Mouse (Mus musculus) stomach, embryonic 16.5 days (tissue): ENCODE measurements at regions not wholly inside any gene's neighbourhood (a gene's known extent, or its start where the extent isn't known, plus 50 kb on each side); places are given as distances from the start of the nearest gene placed in this dataset.

Experiments used
- ATAC-seq: fragments of 200-750 bp; cut with Nextera tagmentation; 2 replicates; pipeline ENCODE4 v1.8.0; 2017; ENCODE audit warnings: moderate number of reproducible peaks, moderate TSS enrichment; ENCODE audit not compliant: insufficient read depth, low FRiP score
- H3K27ac ChIP-seq: fragments of 300-500 bp; sonication (generic); 2 replicates; pipeline ENCODE4 v1.5.1; 2014; ENCODE audit warnings: low read length
- H3K27me3 ChIP-seq: fragments of 300-500 bp; sonication (generic); 2 replicates; pipeline ENCODE4 v1.6.1; 2014; ENCODE audit warnings: low read length, control low read depth, mixed read lengths; ENCODE audit not compliant: control insufficient read depth, insufficient read depth
- H3K36me3 ChIP-seq: fragments of 300-500 bp; sonication (generic); 2 replicates; pipeline ENCODE4 v1.6.1; 2014; ENCODE audit warnings: low read length; ENCODE audit not compliant: control insufficient read depth, insufficient read depth
- H3K4me1 ChIP-seq: fragments of 300-500 bp; sonication (generic); 2 replicates; pipeline ENCODE4 v1.6.1; 2014; ENCODE audit warnings: low read length, control low read depth, mixed read lengths; ENCODE audit not compliant: control insufficient read depth, insufficient read depth
- H3K4me2 ChIP-seq: fragments of 300-500 bp; sonication (generic); 2 replicates; pipeline ENCODE4 v1.6.1; 2014; ENCODE audit warnings: low read depth, low read length, mixed read lengths
- H3K4me3 ChIP-seq: fragments of 300-500 bp; sonication (generic); replicated peaks from 2 replicates; pipeline ENCODE4 v1.5.1; 2014; ENCODE audit warnings: mild to moderate bottlenecking, low read length
- H3K9ac ChIP-seq: fragments of 300-500 bp; sonication (generic); 2 replicates; pipeline ENCODE4 v1.6.1; 2014; ENCODE audit warnings: low read length
- H3K9me3 ChIP-seq: fragments of 300-500 bp; sonication (generic); replicated peaks from 2 replicates; pipeline ENCODE4 v1.6.1; 2016; ENCODE audit warnings: low read length, control low read depth; ENCODE audit not compliant: control insufficient read depth
- WGBS: fragments of 180-500 bp; shearing (Covaris S2); extraction: QIAGEN DNeasy Blood & Tissue Kit; methylation state at CpG from one replicate; pipeline ENCODE4 v1.1.7; 2014; 5-methylcytosine and 5-hydroxymethylcytosine counted together

- H3K4me2 ChIP-seq = no peak overlapping the region
- H3K27me3 ChIP-seq = no peaks in the 10 kb centered on the region
- H3K27ac ChIP-seq = no peak overlapping the region
- H3K4me1 ChIP-seq = peaks cover 16% of the 10 kb centered on the region; the same call in 1 of the 2 replicates
- no peak for ATAC-seq
- no peak overlapping the region for H3K4me3 ChIP-seq
- WGBS = 63% methylated on average over 2 of the region's 2 CpGs
- no peaks in the 10 kb centered on the region for H3K9me3 ChIP-seq
- no peaks in the 10 kb centered on the region for H3K36me3 ChIP-seq
- H3K9ac ChIP-seq = no peak overlapping the region
These were observed 115.8 kb upstream of the Serp2 start for GRCm38 (mm10) chr14:76672442-76672841.

DNA sequence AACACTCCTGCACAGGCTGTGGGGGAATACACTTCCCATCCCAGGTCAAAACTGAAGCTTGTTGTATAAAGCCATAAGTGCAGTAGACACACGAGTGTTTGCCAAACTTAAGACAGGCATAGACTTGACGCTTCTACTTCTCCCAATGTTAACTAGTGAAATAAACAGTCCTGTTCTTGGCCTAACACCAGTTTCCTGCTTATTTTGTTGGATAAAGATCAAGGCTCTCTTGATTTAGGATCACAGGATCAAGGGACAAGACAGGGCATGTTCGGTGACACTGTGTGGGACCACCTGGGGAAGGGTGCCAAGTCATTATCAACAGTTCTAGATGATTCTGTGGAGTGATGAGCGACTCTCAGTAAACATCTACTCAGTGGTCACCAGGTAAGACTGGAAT lies 114.3 kb upstream of the Serp2 start:
- no peak for ATAC-seq
- 63% methylated on average over 4 of the region's 4 CpGs for WGBS

GRCm38 (mm10) chr14:76665754-76666371 lies 109.2 kb upstream of the Serp2 start:
- H3K4me3 ChIP-seq = no peak overlapping the region
- no peak overlapping the region for H3K4me2 ChIP-seq
- no peak for ATAC-seq
- H3K4me1 ChIP-seq = peaks cover 9% of the 10 kb centered on the region
- H3K27me3 ChIP-seq = no peaks in the 10 kb centered on the region
- H3K36me3 ChIP-seq = no peaks in the 10 kb centered on the region
- H3K9me3 ChIP-seq = no peaks in the 10 kb centered on the region
- H3K9ac ChIP-seq = no peak overlapping the region
- no peak overlapping the region for H3K27ac ChIP-seq
- 61% methylated on average over 12 of the region's 12 CpGs for WGBS

More for the DNA sequence above, 114.3 kb upstream of the Serp2 start:
- H3K27me3 ChIP-seq = no peaks in the 10 kb centered on the region
- H3K4me2 ChIP-seq = no peak overlapping the region
- peaks cover 16% of the 10 kb centered on the region; the same call in 1 of the 2 replicates for H3K4me1 ChIP-seq
- no peak overlapping the region for H3K9ac ChIP-seq
- H3K27ac ChIP-seq = no peak overlapping the region; the same call in 1 of the 2 replicates
- H3K36me3 ChIP-seq = no peaks in the 10 kb centered on the region
- no peak overlapping the region for H3K4me3 ChIP-seq
- no peaks in the 10 kb centered on the region for H3K9me3 ChIP-seq

- Histone ChIP-seq H3K9ac (no peak overlapping the region), H3K4me3 (no peak overlapping the region), H3K36me3 (no peaks in the 10 kb centered on the region), H3K27ac (peak overlapping the region; percentile 40), H3K27me3 (no peaks in the 10 kb centered on the region), H3K4me1 (peaks cover 9% of the 10 kb centered on the region), H3K9me3 (no peaks in the 10 kb centered on the region), H3K4me2 (no peak overlapping the region)
- peak; percentile 67 for ATAC-seq
- 62% methylated on average over 11 of the region's 11 CpGs for WGBS
These were observed 108.2 kb upstream of the Serp2 start for GRCm38 (mm10) chr14:76664586-76665508.

DNA sequence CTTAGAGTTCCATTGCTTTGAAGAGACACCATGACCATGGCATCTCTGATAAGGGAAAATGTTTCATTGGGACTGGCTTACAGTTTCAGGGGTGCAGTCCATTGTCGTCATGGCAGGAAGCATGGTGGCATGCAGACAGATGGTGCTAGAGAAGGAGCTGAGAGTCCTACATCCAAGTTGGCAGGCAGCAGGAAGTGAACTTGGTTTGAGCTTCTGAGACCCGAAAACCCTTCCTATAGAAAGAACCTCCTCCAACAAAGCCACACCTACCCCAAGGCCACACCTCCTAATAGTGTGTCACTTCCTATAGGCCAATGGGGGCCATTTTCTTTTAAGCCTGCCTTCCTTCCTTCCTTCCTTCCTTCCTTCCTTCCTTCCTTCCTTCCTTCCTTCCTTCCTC lies 107.1 kb upstream of the Serp2 start:
- H3K4me2 ChIP-seq = no peak overlapping the region
- no peaks in the 10 kb centered on the region for H3K36me3 ChIP-seq
- ATAC-seq = no peak
- H3K27me3 ChIP-seq = no peaks in the 10 kb centered on the region
- peaks cover 15% of the 10 kb centered on the region for H3K4me1 ChIP-seq
- no peak overlapping the region for H3K27ac ChIP-seq
- no peak overlapping the region for H3K9ac ChIP-seq
- H3K9me3 ChIP-seq = no peaks in the 10 kb centered on the region
- WGBS = 90% methylated on average over 2 of the region's 2 CpGs
- H3K4me3 ChIP-seq = no peak overlapping the region

- Histone ChIP-seq H3K36me3 (no peaks in the 10 kb centered on the region), H3K9ac (no peak overlapping the region), H3K27me3 (no peaks in the 10 kb centered on the region), H3K9me3 (no peaks in the 10 kb centered on the region), H3K4me1 (peaks cover 20% of the 10 kb centered on the region), H3K4me3 (no peak overlapping the region), H3K27ac (peak overlapping the region; percentile 46), H3K4me2 (no peak overlapping the region)
- 48% methylated on average over 7 of the region's 7 CpGs for WGBS
- ATAC-seq = peak; percentile 58; the same call in 1 of the 2 replicates
These were observed 106.2 kb upstream of the Serp2 start for GRCm38 (mm10) chr14:76662871-76663270.

- no peak overlapping the region for H3K4me2 ChIP-seq
- no peak overlapping the region for H3K9ac ChIP-seq
- H3K36me3 ChIP-seq = no peaks in the 10 kb centered on the region
- no peaks in the 10 kb centered on the region for H3K9me3 ChIP-seq
- peaks cover 31% of the 10 kb centered on the region for H3K4me1 ChIP-seq
- H3K4me3 ChIP-seq = no peak overlapping the region
- ATAC-seq = no peak
- WGBS = 87% methylated on average over 2 of the region's 2 CpGs
- H3K27me3 ChIP-seq = no peaks in the 10 kb centered on the region
- H3K27ac ChIP-seq = no peak overlapping the region
These were observed 104.2 kb upstream of the Serp2 start for GRCm38 (mm10) chr14:76660906-76661305.

DNA sequence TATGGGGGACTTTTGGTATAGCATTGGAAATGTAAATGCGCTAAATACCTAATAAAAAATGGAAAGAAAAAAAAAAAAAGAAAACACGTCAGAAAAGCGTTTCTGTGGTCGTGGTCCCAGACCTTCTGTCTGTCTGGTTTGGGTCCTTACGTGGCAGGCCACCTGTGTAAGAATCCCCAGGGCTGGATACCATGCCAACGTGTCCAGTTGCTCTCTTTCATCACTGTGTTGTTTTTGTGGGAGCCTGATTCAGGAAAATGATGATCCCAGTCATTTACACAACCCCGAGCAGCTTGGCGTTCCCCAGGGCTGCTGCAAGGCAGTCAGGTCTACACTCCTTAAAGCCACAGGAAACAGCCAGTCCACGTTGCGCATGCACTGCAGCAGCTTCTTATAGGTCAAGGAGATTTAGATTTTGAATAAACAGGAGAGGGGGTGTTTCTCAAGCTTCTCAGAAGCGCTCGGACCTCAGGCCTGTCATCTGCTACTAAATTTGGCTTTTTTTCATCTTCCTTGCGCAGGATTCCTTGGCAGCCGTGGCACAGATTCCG lies 102.3 kb upstream of the Serp2 start:
- 47% methylated on average over 15 of the region's 15 CpGs for WGBS
- Histone ChIP-seq H3K9me3 (no peaks in the 10 kb centered on the region), H3K27ac (peak overlapping the region; percentile 64; the same call in 1 of the 2 replicates), H3K4me3 (no peak overlapping the region), H3K4me2 (no peak overlapping the region), H3K36me3 (no peaks in the 10 kb centered on the region), H3K4me1 (peaks cover 22% of the 10 kb centered on the region), H3K9ac (no peak overlapping the region), H3K27me3 (no peaks in the 10 kb centered on the region)
- peak; percentile 24; the same call in 1 of the 2 replicates for ATAC-seq
